Mouse (Mus musculus) forebrain, postnatal 0 days (tissue): ENCODE measurements at regions not wholly inside any gene's neighbourhood (a gene's known extent, or its start where the extent isn't known, plus 50 kb on each side); places are given as distances from the start of the nearest gene placed in this dataset.
A peak's percentile ranks its signal among the peaks of the same experiment; 100 is the strongest.

Experiments
- ATAC-seq: fragments of 200-750 bp; cut with Nextera tagmentation; 2 replicates; pipeline ENCODE4 v1.8.0; 2017; ENCODE audit warnings: mild to moderate bottlenecking, moderate library complexity
- DNase-seq: peaks from one replicate; pipeline ENCODE4 v3.0.0-alpha.2; 2015
- H3K27ac ChIP-seq: fragments of 300-500 bp; sonication (generic); 2 replicates; pipeline ENCODE4 v1.5.1; 2014; ENCODE audit warnings: low read depth, mild to moderate bottlenecking, antibody characterized with exemption, low read length, moderate library complexity, mixed read lengths
- H3K27me3 ChIP-seq: fragments of 300-500 bp; sonication (generic); 2 replicates; pipeline ENCODE4 v1.6.1; 2014; ENCODE audit warnings: mild to moderate bottlenecking, low read length, mixed read lengths; ENCODE audit not compliant: insufficient read depth
- H3K36me3 ChIP-seq: fragments of 300-500 bp; sonication (generic); 2 replicates; pipeline ENCODE4 v1.6.1; 2014; ENCODE audit warnings: mild to moderate bottlenecking, moderate library complexity; ENCODE audit not compliant: insufficient read depth
- H3K4me1 ChIP-seq: fragments of 300-500 bp; sonication (generic); 2 replicates; pipeline ENCODE4 v1.6.1; 2014; ENCODE audit warnings: antibody characterized with exemption; ENCODE audit not compliant: insufficient read depth
- H3K4me2 ChIP-seq: fragments of 300-500 bp; sonication (generic); 2 replicates; pipeline ENCODE4 v1.6.1; 2014; ENCODE audit warnings: low read depth, mild to moderate bottlenecking, moderate library complexity
- H3K4me3 ChIP-seq: fragments of 300-500 bp; sonication (generic); 2 replicates; pipeline ENCODE4 v1.5.1; 2014; ENCODE audit warnings: low read depth, low read length, mixed read lengths
- H3K9ac ChIP-seq: fragments of 300-500 bp; sonication (generic); 2 replicates; pipeline ENCODE4 v1.6.1; 2014; ENCODE audit warnings: mild to moderate bottlenecking
- H3K9me3 ChIP-seq: fragments of 300-500 bp; sonication (generic); 2 replicates; pipeline ENCODE4 v1.6.1; 2016; ENCODE audit warnings: low read length
- CTCF ChIP-seq: sonication (generic); IDR thresholded peaks from 2 replicates; pipeline ENCODE4 v1.5.1; 2016; ENCODE audit warnings: antibody characterized with exemption, control low read depth, low read depth
- WGBS: fragments of 180-500 bp; shearing (Covaris S2); extraction: QIAGEN DNeasy Blood & Tissue Kit; methylation state at CpG from one replicate; pipeline ENCODE4 v1.1.7; 2014; 5-methylcytosine and 5-hydroxymethylcytosine counted together

DNA sequence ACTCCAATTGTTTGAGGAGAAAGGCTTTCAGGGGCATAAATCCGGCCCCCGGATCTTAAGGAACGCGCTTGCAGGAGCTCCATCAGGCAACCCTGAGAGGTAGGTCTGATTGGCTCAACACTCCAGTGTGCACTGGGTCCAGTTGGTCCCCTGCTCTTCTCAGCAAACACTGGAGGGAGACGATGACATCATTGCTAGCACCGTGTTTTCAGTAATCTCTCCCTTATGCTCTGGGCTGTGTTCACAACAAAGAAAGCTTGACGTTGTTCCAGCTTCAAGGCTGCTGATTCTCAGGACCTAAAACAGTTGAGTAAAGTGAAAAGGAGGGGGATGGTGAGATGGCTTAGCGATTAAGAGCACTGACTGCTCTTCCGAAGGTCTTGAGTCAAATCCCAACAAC lies 97.0 kb upstream of the Cxadr start:
- Histone ChIP-seq H3K27me3 (no peaks in the 10 kb centered on the region), H3K9me3 (no peaks in the 10 kb centered on the region), H3K9ac (no peak overlapping the region), H3K36me3 (no peaks in the 10 kb centered on the region), H3K4me3 (no peak overlapping the region), H3K4me2 (no peak overlapping the region), H3K27ac (no peak overlapping the region), H3K4me1 (no peaks in the 10 kb centered on the region)
- ATAC-seq (no peak), DNase-seq (no peak)
- no peak for TF ChIP-seq CTCF
- 45% methylated on average over 9 of the region's 9 CpGs for WGBS

DNA sequence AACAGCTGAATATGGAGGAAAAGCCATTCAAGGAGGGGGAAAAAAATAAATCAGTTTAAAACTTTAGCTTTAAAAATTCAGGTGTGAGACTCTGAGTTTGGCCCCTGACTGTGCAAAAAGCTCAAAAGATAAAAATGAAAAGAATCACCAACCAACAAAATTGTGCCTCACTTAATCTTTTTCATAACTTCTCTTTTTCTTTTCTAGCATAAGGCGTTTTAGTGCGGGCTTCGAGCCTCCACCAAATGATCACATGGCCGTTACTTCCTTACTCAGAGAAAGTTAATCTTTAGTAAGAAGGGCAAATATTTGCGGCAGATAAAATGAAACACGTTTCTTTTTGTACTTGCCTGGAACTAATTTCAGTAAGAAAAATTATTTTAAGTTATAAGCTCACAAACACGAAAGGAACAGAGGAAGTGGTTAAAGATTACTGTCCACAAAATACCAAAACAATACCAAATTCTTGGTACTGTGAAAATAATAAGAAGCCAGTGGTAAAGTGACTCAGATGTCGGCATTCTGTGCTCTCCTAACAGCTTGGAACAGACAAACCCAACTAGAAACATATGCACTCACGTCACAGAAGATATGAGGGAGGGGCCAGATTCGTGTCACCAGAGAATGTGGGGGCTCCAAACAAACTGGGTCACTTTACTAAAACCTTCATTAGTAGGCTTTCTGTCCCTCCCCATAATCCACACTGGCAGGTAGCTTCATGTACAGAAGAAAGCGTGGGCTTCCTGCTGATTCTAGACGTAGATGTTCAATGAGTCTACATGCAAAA lies 101.1 kb upstream of the Cxadr start:
- Histone ChIP-seq H3K27me3 (no peaks in the 10 kb centered on the region), H3K4me2 (no peak overlapping the region), H3K9me3 (no peaks in the 10 kb centered on the region), H3K4me1 (no peaks in the 10 kb centered on the region), H3K9ac (no peak overlapping the region), H3K27ac (no peak overlapping the region), H3K4me3 (no peak overlapping the region), H3K36me3 (no peaks in the 10 kb centered on the region)
- TF ChIP-seq CTCF, result no peak
- no peak for ATAC-seq
- DNase-seq, result no peak
- 78% methylated on average over 12 of the region's 12 CpGs for WGBS

DNA sequence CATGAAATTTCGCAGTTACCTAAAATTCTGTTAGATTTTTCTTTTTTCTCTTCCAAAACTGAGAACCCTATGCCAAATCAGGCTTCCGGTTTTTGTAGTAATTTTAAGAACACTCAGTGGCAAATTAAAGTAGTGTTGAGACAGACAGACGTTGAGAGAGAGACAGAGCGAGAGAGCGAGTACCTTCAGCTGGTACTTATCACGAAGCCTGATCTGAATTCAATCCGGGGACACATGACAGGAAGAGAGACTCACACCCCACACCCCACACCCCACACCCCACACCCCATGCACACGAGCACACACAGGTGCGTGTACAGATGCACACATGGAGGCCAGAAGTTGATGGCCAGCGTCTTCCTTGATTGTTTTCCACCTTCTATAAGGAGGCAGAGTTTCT lies 102.0 kb upstream of the Cxadr start:
- Histone ChIP-seq H3K9me3 (no peaks in the 10 kb centered on the region), H3K4me3 (no peak overlapping the region), H3K36me3 (no peaks in the 10 kb centered on the region), H3K4me1 (no peaks in the 10 kb centered on the region), H3K27me3 (no peaks in the 10 kb centered on the region), H3K27ac (no peak overlapping the region), H3K4me2 (peak overlapping the region; percentile 6; the same call in 1 of the 2 replicates), H3K9ac (no peak overlapping the region)
- no peak for TF ChIP-seq CTCF
- ATAC-seq (no peak), DNase-seq (no peak)
- WGBS, result 78% methylated on average over 10 of the region's 10 CpGs

DNA sequence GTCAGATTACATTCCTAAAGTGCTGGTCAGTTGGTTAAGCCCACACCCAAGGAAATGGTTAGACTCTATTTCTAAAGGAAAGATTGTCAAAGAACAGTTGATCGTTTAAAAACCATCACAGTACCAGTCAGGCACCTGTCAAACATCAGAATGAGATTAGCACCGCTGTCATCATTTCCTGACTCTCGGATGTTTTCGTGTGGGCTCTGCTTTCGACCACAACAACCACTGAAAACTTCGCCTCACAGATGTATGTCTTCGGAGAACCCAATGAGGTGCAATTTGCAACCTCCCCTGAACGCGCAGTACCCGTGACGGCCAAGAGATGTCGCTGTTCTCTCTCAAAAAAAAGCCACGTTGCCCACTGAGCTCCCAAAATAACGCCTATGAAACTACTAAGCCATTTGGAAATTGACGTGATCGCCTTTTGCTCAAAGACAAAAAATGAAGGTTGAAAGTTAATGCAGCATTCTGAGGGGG lies 102.6 kb upstream of the Cxadr start:
- Histone ChIP-seq H3K9ac (no peak overlapping the region), H3K4me1 (no peaks in the 10 kb centered on the region), H3K9me3 (no peaks in the 10 kb centered on the region), H3K4me2 (peak overlapping the region; percentile 6; the same call in 1 of the 2 replicates), H3K36me3 (no peaks in the 10 kb centered on the region), H3K27me3 (no peaks in the 10 kb centered on the region), H3K27ac (no peak overlapping the region), H3K4me3 (no peak overlapping the region)
- peak; percentile 45; the same call in 1 of the 2 replicates for ATAC-seq
- TF ChIP-seq CTCF, result peak; percentile 96
- peak; percentile 90 for DNase-seq
- 6% methylated on average over 16 of the region's 16 CpGs for WGBS

DNA sequence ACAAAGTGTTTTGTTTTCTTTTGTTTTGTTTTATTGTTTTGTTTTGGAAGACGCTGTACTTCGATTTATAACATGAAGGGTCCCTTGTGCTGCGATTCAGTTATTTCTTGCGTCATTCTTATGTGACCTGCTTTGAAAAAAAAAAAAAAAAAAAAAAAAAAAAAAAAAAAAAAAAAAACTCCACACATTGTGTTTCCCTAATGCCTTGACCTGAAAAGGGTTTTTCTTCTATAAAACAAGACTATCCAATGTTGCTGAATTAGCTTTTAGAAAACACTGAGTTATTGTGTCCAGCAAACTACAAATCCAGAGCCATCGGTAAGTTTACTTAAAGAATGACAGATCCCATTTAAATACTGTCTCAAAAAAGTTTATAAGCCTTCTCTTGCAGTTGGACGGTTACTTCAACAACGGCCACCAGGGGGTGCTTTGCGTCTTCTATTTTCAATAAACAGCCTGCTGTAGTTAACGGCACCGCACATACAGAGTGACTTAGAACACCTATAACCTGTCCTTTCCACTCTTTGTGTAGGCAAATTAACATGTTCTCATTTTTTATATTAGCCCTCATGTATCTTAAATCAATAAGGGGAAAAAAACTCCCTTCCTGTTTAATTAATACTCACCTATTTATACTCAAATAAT lies 103.9 kb upstream of the Cxadr start:
- no peaks in the 10 kb centered on the region for H3K4me1 ChIP-seq
- ATAC-seq (peak; percentile 64), DNase-seq (peak; percentile 91)
- H3K4me2 ChIP-seq, result no peak overlapping the region
- peak; percentile 78 for TF ChIP-seq CTCF
- H3K27me3 ChIP-seq, result no peaks in the 10 kb centered on the region
- WGBS, result 6% methylated on average over 10 of the region's 10 CpGs
- no peak overlapping the region for H3K9ac ChIP-seq
- no peaks in the 10 kb centered on the region for H3K9me3 ChIP-seq
- no peaks in the 10 kb centered on the region for H3K36me3 ChIP-seq
- no peak overlapping the region for H3K4me3 ChIP-seq
- H3K27ac ChIP-seq, result no peak overlapping the region

DNA sequence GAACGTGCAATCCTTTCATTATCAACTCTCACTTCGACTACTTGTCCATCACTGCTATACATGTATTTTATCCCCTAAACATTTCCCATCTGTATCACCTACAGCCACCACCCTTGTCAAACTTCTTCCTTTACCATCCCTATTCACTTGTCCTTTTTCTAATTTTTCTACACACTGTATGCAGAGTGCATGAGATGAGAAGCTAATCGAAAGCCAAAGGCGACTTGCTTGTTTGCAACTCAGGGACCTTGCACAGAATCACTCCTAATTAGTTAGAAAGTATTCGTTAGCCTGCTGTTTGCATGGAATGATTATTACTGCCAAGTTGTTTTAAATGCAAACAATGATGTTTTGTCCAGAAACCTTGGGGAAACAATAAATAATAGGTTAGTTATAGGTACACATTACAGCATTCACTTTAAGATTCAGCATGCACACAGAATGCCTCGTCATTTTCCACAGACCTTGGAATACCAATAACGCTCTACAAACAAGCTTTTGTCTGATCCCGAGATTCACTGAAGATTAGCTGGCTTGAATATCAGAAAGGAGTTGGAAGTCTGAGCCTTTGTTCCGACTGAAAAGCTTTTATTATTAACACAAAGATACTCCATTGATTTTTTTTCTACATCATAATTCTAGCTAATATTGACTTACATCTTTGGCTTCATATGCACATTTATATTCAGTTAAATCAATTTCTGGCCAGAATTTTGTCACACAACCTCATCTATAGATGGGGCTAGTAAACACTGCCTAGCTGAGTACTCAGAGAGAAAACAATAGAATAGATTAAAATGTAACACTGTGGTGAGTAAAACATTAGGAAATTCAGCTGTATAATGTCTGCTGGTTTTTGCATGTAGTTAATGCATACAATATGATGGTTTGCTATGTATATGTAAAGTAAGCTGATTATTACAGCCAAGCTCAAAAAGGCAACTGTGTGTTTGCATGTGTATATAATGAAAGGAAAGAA lies 130.4 kb upstream of the Cxadr start:
- H3K4me1 ChIP-seq, result no peaks in the 10 kb centered on the region
- H3K9ac ChIP-seq, result no peak overlapping the region
- DNase-seq, result peak; percentile 44
- peak overlapping the region; percentile 6; the same call in 1 of the 2 replicates for H3K4me2 ChIP-seq
- TF ChIP-seq CTCF, result no peak
- H3K36me3 ChIP-seq, result no peaks in the 10 kb centered on the region
- 19% methylated on average over 9 of the region's 9 CpGs for WGBS
- H3K4me3 ChIP-seq, result no peak overlapping the region
- H3K27ac ChIP-seq, result no peak overlapping the region
- ATAC-seq, result peak; percentile 66
- H3K9me3 ChIP-seq, result no peaks in the 10 kb centered on the region
- H3K27me3 ChIP-seq, result no peaks in the 10 kb centered on the region
